Mouse (Mus musculus): ENCODE measurements around the gene Naa25. TPM values are rescaled to one million over a fixed set of nuclear protein-coding genes. Genes with fewer than 3 reads are reported as not detected.

The Naa25 gene
- polyA plus RNA-seq, 1 experiment from 2014 or later: 43.5 TPM

- Histone ChIP-seq H3K4me2 (no peak overlapping the region), H3K27ac (ENCODE audit: low read depth) (no peak overlapping the region)
- no peak for ATAC-seq (ENCODE audit: insufficient read depth)
Observed at GRCm38 (mm10) chr5:121462967-121463366, 65.2 kb downstream of the Naa25 start.

GRCm38 (mm10) chr5:121463601-121464250 lies 66.0 kb downstream of the Naa25 start:
- no peak for TF ChIP-seq CTCF (IDR thresholded peaks at IDR 0.05; ENCODE audit: low read depth)
- H3K27me3 ChIP-seq (ENCODE audit: insufficient read depth, low read length): no peaks in the 10 kb centered on the region
- H3K4me1 ChIP-seq (ENCODE audit: insufficient read depth): no peaks in the 10 kb centered on the region
- no peak overlapping the region for H3K4me3 ChIP-seq (ENCODE audit: low read depth, low read length)
- no peak overlapping the region for H3K27ac ChIP-seq (ENCODE audit: low read depth)
- 40% methylated on average over 5 of the region's 5 CpGs for WGBS
- H3K9ac ChIP-seq: no peak overlapping the region
- H3K9me3 ChIP-seq (ENCODE audit: low read depth, low read length): no peaks in the 10 kb centered on the region
- ATAC-seq (ENCODE audit: insufficient read depth) (no peak), DNase-seq (no peak)
- no peaks in the 10 kb centered on the region for H3K36me3 ChIP-seq (ENCODE audit: insufficient read depth)
- no peak overlapping the region for H3K4me2 ChIP-seq

More at GRCm38 (mm10) chr5:121462967-121463366, 65.2 kb downstream of the Naa25 start:
- Histone ChIP-seq H3K9me3 (ENCODE audit: low read depth, low read length) (no peaks in the 10 kb centered on the region), H3K4me1 (ENCODE audit: insufficient read depth) (no peaks in the 10 kb centered on the region), H3K27me3 (ENCODE audit: insufficient read depth, low read length) (no peaks in the 10 kb centered on the region), H3K9ac (no peak overlapping the region; the same call in 1 of the 2 replicates), H3K4me3 (ENCODE audit: low read depth, low read length) (no peak overlapping the region), H3K36me3 (ENCODE audit: insufficient read depth) (no peaks in the 10 kb centered on the region)
- WGBS: 50% methylated on average over 5 of the region's 5 CpGs
- TF ChIP-seq CTCF (IDR thresholded peaks at IDR 0.05; ENCODE audit: low read depth): no peak
- no peak for DNase-seq

GRCm38 (mm10) chr5:121469566-121469965 lies 71.8 kb downstream of the Naa25 start:
- WGBS: 4% methylated on average over 3 of the region's 3 CpGs
- peak; percentile 82 for ATAC-seq (ENCODE audit: insufficient read depth)
- no peaks in the 10 kb centered on the region for H3K36me3 ChIP-seq (ENCODE audit: insufficient read depth)
- TF ChIP-seq CTCF (IDR thresholded peaks at IDR 0.05; ENCODE audit: low read depth): no peak
- no peaks in the 10 kb centered on the region for H3K27me3 ChIP-seq (ENCODE audit: insufficient read depth, low read length)
- no peak overlapping the region for H3K9ac ChIP-seq
- H3K9me3 ChIP-seq (ENCODE audit: low read depth, low read length): no peaks in the 10 kb centered on the region
- no peak overlapping the region for H3K4me3 ChIP-seq (ENCODE audit: low read depth, low read length)
- no peak overlapping the region for H3K27ac ChIP-seq (ENCODE audit: low read depth)
- H3K4me2 ChIP-seq: no peak overlapping the region
- DNase-seq: peak; percentile 64
- H3K4me1 ChIP-seq (ENCODE audit: insufficient read depth): 0 out of 2 replicates have a peak, but pooled peaks cover 2% of the 10 kb centered on the region

- no peak overlapping the region for H3K9ac ChIP-seq
- no peaks in the 10 kb centered on the region for H3K9me3 ChIP-seq (ENCODE audit: low read depth, low read length)
- H3K36me3 ChIP-seq (ENCODE audit: insufficient read depth): no peaks in the 10 kb centered on the region
- H3K4me2 ChIP-seq: no peak overlapping the region
- DNase-seq (no peak), ATAC-seq (ENCODE audit: insufficient read depth) (no peak)
- H3K4me3 ChIP-seq (ENCODE audit: low read depth, low read length): no peak overlapping the region
- WGBS: 71% methylated on average over 2 of the region's 2 CpGs
- 0 out of 2 replicates have a peak, but pooled peaks cover 2% of the 10 kb centered on the region for H3K4me1 ChIP-seq (ENCODE audit: insufficient read depth)
- no peak overlapping the region for H3K27ac ChIP-seq (ENCODE audit: low read depth)
- no peaks in the 10 kb centered on the region for H3K27me3 ChIP-seq (ENCODE audit: insufficient read depth, low read length)
- TF ChIP-seq CTCF (IDR thresholded peaks at IDR 0.05; ENCODE audit: low read depth): no peak
Observed at GRCm38 (mm10) chr5:121472411-121472810, 74.7 kb downstream of the Naa25 start.

GRCm38 (mm10) chr5:121474610-121475009 lies 76.9 kb downstream of the Naa25 start:
- Histone ChIP-seq H3K9ac (no peak overlapping the region), H3K36me3 (ENCODE audit: insufficient read depth) (no peaks in the 10 kb centered on the region), H3K4me2 (no peak overlapping the region), H3K27me3 (ENCODE audit: insufficient read depth, low read length) (no peaks in the 10 kb centered on the region), H3K4me1 (ENCODE audit: insufficient read depth) (no peaks in the 10 kb centered on the region), H3K27ac (ENCODE audit: low read depth) (no peak overlapping the region), H3K9me3 (ENCODE audit: low read depth, low read length) (no peaks in the 10 kb centered on the region), H3K4me3 (ENCODE audit: low read depth, low read length) (no peak overlapping the region)
- TF ChIP-seq CTCF (IDR thresholded peaks at IDR 0.05; ENCODE audit: low read depth): no peak
- no peak for DNase-seq
- ATAC-seq (ENCODE audit: insufficient read depth): no peak
- WGBS: 46% methylated on average over 7 of the region's 7 CpGs

GRCm38 (mm10) chr5:121476040-121476439 lies 78.3 kb downstream of the Naa25 start:
- H3K4me3 ChIP-seq (ENCODE audit: low read depth, low read length): no peak overlapping the region
- no peaks in the 10 kb centered on the region for H3K4me1 ChIP-seq (ENCODE audit: insufficient read depth)
- no peak for TF ChIP-seq CTCF (IDR thresholded peaks at IDR 0.05; ENCODE audit: low read depth)
- no peak overlapping the region for H3K9ac ChIP-seq
- no peaks in the 10 kb centered on the region for H3K27me3 ChIP-seq (ENCODE audit: insufficient read depth, low read length)
- no peaks in the 10 kb centered on the region for H3K9me3 ChIP-seq (ENCODE audit: low read depth, low read length)
- WGBS: 61% methylated on average over 1 of the region's 1 CpGs
- H3K4me2 ChIP-seq: no peak overlapping the region
- no peak overlapping the region for H3K27ac ChIP-seq (ENCODE audit: low read depth)
- ATAC-seq (ENCODE audit: insufficient read depth): no peak
- no peak for DNase-seq
- no peaks in the 10 kb centered on the region for H3K36me3 ChIP-seq (ENCODE audit: insufficient read depth)

GRCm38 (mm10) chr5:121477680-121478079 lies 79.9 kb downstream of the Naa25 start:
- Histone ChIP-seq H3K27me3 (ENCODE audit: insufficient read depth, low read length) (no peaks in the 10 kb centered on the region), H3K4me1 (ENCODE audit: insufficient read depth) (no peaks in the 10 kb centered on the region), H3K4me3 (ENCODE audit: low read depth, low read length) (no peak overlapping the region), H3K4me2 (no peak overlapping the region), H3K9me3 (ENCODE audit: low read depth, low read length) (no peaks in the 10 kb centered on the region), H3K9ac (no peak overlapping the region), H3K27ac (ENCODE audit: low read depth) (no peak overlapping the region), H3K36me3 (ENCODE audit: insufficient read depth) (no peaks in the 10 kb centered on the region)
- peak; percentile 87 for TF ChIP-seq CTCF (IDR thresholded peaks at IDR 0.05; ENCODE audit: low read depth)
- DNase-seq: peak; percentile 91
- no peak for ATAC-seq (ENCODE audit: insufficient read depth)
- 33% methylated on average over 3 of the region's 3 CpGs for WGBS

Measured in lung, embryonic 14.5 days (tissue).